Mouse (Mus musculus) kidney, postnatal 25 days (tissue): Measurements from ENCODE around the gene Slc12a6.
"Not testable (repeated sequence)": the region's sequence is repeated elsewhere in the genome, so short reads cannot be mapped to it uniquely, and the experiment has no call there.

Experiments used
- DNase-seq, 2 experiments: peaks; one replicate each; pipeline ENCODE4 v3.0.0; 2021; ENCODE audit warnings: mixed read lengths in 2 of 2

Slc12a6 gene

GRCm38 (mm10) chr2:112262779-112263295, 2.8 kb upstream of the Slc12a6 start:
- DNase-seq, result no peak

- no peak for DNase-seq
These were observed 1.3 kb upstream of the Slc12a6 start for GRCm38 (mm10) chr2:112264364-112264763.

- peak; percentile 68 to 76 for DNase-seq
These were observed 592 bp downstream of the Slc12a6 start, which contains the start of gene Gm21985 for GRCm38 (mm10) chr2:112266242-112266592. Gene Gm21985, plus strand, starts transcription at chr2:112266314.

- no peak for DNase-seq
These were observed 1.2 kb downstream of the Slc12a6 start for GRCm38 (mm10) chr2:112266780-112267179.

GRCm38 (mm10) chr2:112267547-112268269, 2.1 kb downstream of the Slc12a6 start:
- DNase-seq, result no peak

GRCm38 (mm10) chr2:112270011-112270410, 4.4 kb downstream of the Slc12a6 start:
- no peak for DNase-seq

- DNase-seq, result no peak
These were observed 7.3 kb downstream of the Slc12a6 start for GRCm38 (mm10) chr2:112272909-112273308.

GRCm38 (mm10) chr2:112273474-112273873, 7.8 kb downstream of the Slc12a6 start:
- DNase-seq, result no peak

- DNase-seq, result no peak
These were observed 11.2 kb downstream of the Slc12a6 start for GRCm38 (mm10) chr2:112276870-112277269.

- no peak for DNase-seq
These were observed 17.2 kb downstream of the Slc12a6 start for GRCm38 (mm10) chr2:112282846-112283245.

GRCm38 (mm10) chr2:112284363-112285030, 18.9 kb downstream of the Slc12a6 start:
- peak; percentile 84 to 90 for DNase-seq

GRCm38 (mm10) chr2:112285031-112285390, 19.4 kb downstream of the Slc12a6 start:
- no peak for DNase-seq

GRCm38 (mm10) chr2:112286062-112286461, 20.4 kb downstream of the Slc12a6 start:
- not testable (repeated sequence) for DNase-seq

GRCm38 (mm10) chr2:112287059-112287458, 21.4 kb downstream of the Slc12a6 start:
- DNase-seq, result peak in 1 of 2 experiments; percentile 9

- no peak for DNase-seq
These were observed 23.9 kb downstream of the Slc12a6 start for GRCm38 (mm10) chr2:112289507-112289906.

GRCm38 (mm10) chr2:112292823-112293222, 27.2 kb downstream of the Slc12a6 start:
- no peak for DNase-seq

- DNase-seq, result no peak
These were observed 30.6 kb downstream of the Slc12a6 start for GRCm38 (mm10) chr2:112296211-112296610.

- no peak for DNase-seq
These were observed 32.6 kb downstream of the Slc12a6 start for GRCm38 (mm10) chr2:112298221-112298620.

- DNase-seq, result no peak
These were observed 43.0 kb downstream of the Slc12a6 start for GRCm38 (mm10) chr2:112308671-112309070.

- DNase-seq, result no peak
These were observed 43.6 kb downstream of the Slc12a6 start for GRCm38 (mm10) chr2:112309161-112309600.

GRCm38 (mm10) chr2:112315638-112316037, 50.0 kb downstream of the Slc12a6 start:
- no peak for DNase-seq

- DNase-seq, result no peak
These were observed 52.6 kb downstream of the Slc12a6 start for GRCm38 (mm10) chr2:112318227-112318626.

GRCm38 (mm10) chr2:112318905-112319304, 53.3 kb downstream of the Slc12a6 start:
- DNase-seq, result no peak
